Mouse (Mus musculus) gastrocnemius, postnatal 14 days (tissue): ENCODE data around the gene Arhgap8. TPM values are rescaled to one million over a fixed set of nuclear protein-coding genes. Genes with fewer than 3 reads are reported as not detected.
A peak's percentile ranks its signal among the peaks of the same experiment; 100 is the strongest.

Experiments
- DNase-seq: peaks from one replicate; pipeline ENCODE4 v3.0.0; 2021; ENCODE audit warnings: mixed read lengths
- intact Hi-C: fragments of 180-260 bp; cut with DNase I; formaldehyde crosslinking; loops from one replicate; pipeline ENCODE4 v1.15.1; 2025; ENCODE audit warnings: low total_unique reads
- total RNA-seq, 2 experiments: library from RNA; stranded (reverse); gene quantifications; 2 replicates each; pipeline ENCODE4 v1.2.3; 2021

Gene Arhgap8
- total RNA-seq, 2 experiments from 2014 or later = 0.29 TPM; not detected in 1

- no peak for DNase-seq
Observed at GRCm38 (mm10) chr15:84772191-84773111, 52.6 kb downstream of the Arhgap8 start.

GRCm38 (mm10) chr15:84775421-84776174, 55.7 kb downstream of the Arhgap8 start:
- intact Hi-C loops = no loop called here
- peak; percentile 24 for DNase-seq

More at GRCm38 (mm10) chr15:84772191-84773111, 52.6 kb downstream of the Arhgap8 start:
- intact Hi-C loops = no loop called here

GRCm38 (mm10) chr15:84778587-84778986, 58.7 kb downstream of the Arhgap8 start:
- DNase-seq = no peak
- intact Hi-C loops = no loop called here

GRCm38 (mm10) chr15:84784812-84785211, 65.0 kb downstream of the Arhgap8 start:
- no peak for DNase-seq
- intact Hi-C loops = no loop called here

- DNase-seq = no peak
- intact Hi-C loops = no loop called here
Observed at GRCm38 (mm10) chr15:84787161-84787560, 67.3 kb downstream of the Arhgap8 start.

GRCm38 (mm10) chr15:84793649-84794048, 73.8 kb downstream of the Arhgap8 start:
- intact Hi-C loops = no loop called here

GRCm38 (mm10) chr15:84800132-84800531, 80.3 kb downstream of the Arhgap8 start:
- intact Hi-C loops = loop anchor here (5.0 kb wide), 1 partner anchor 92 kb away; no protein-coding TSS in a partner anchor
- DNase-seq = no peak

More at GRCm38 (mm10) chr15:84793649-84794048, 73.8 kb downstream of the Arhgap8 start:
- no peak for DNase-seq

- DNase-seq = peak; percentile 54
- intact Hi-C loops = loop anchor here (5.0 kb wide), 1 partner anchor 89 kb away; no protein-coding TSS in a partner anchor
Observed at GRCm38 (mm10) chr15:84803685-84804084, 83.8 kb downstream of the Arhgap8 start.

- intact Hi-C loops = no loop called here
- no peak for DNase-seq
Observed at GRCm38 (mm10) chr15:84809275-84809952, 89.6 kb downstream of the Arhgap8 start.

- no peak for DNase-seq
- intact Hi-C loops = no loop called here
Observed at GRCm38 (mm10) chr15:84811126-84811525, 91.3 kb downstream of the Arhgap8 start.

GRCm38 (mm10) chr15:84812831-84813357, 93.0 kb downstream of the Arhgap8 start:
- no peak for DNase-seq
- intact Hi-C loops = no loop called here

GRCm38 (mm10) chr15:84815171-84815570, 95.3 kb downstream of the Arhgap8 start:
- intact Hi-C loops = no loop called here
- no peak for DNase-seq

GRCm38 (mm10) chr15:84817589-84817988, 97.7 kb downstream of the Arhgap8 start:
- intact Hi-C loops = no loop called here
- DNase-seq = no peak

- intact Hi-C loops = no loop called here
- no peak for DNase-seq
Observed at GRCm38 (mm10) chr15:84818284-84818683, 98.4 kb downstream of the Arhgap8 start.

- intact Hi-C loops = no loop called here
- DNase-seq = no peak
Observed at GRCm38 (mm10) chr15:84820811-84821210, 101.0 kb downstream of the Arhgap8 start.

Other genes starting within 250 kb of the Arhgap8 start
- 1 to 10 TPM; 3.7 to 4.9 TPM for gene Rtl6, start 162.2 kb upstream of the Arhgap8 start, total RNA-seq
- 1 to 10 TPM; 7.3 to 8.5 TPM for gene Prr5, start 50.4 kb upstream of the Arhgap8 start, total RNA-seq
- gene Phf21b, start 136.0 kb downstream of the Arhgap8 start, total RNA-seq = under 1 TPM; 0.59 to 0.69 TPM
- under 1 TPM; 0.09 to 0.14 TPM for gene Gm29666, start 200.0 kb downstream of the Arhgap8 start, total RNA-seq
- 10 to 100 TPM; 14.3 to 14.4 TPM for gene Nup50, start 203.4 kb downstream of the Arhgap8 start, total RNA-seq